Mouse (Mus musculus) G1E-ER4 (cell line): ENCODE measurements at regions not wholly inside any gene's neighbourhood (a gene's known extent, or its start where the extent isn't known, plus 50 kb on each side); places are given as distances from the start of the nearest gene placed in this dataset.

ENCODE experiments used
- GATA1 ChIP-seq: IDR thresholded peaks from one replicate; pipeline ENCODE4 v1.8.0; 2012; ENCODE audit warnings: low read length, inconsistent platforms

DNA sequence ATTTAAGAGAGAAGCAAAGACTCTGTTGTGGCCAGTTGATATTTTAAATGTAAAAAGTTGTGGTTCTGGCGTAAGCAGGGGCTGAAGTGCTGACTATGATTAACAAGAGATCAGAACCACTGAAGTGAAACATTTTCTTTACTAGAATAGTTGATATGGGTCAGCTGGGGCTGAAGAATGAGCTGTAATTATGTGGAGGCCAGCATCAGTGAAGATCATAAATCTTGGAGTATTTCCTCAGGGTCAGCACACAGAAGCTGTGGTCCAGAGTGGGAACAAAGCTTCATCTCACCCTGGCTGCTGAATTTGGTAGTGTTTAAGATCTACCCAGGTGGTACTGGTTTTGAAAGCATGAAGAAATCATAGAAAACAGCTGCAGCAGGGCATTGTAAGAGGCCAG is 583.4 kb upstream of the Zeb2 start:
- TF ChIP-seq GATA1: no peak

- TF ChIP-seq GATA1: no peak
Measured at GRCm38 (mm10) chr2:45693291-45694020, 576.3 kb upstream of the Zeb2 start.

DNA sequence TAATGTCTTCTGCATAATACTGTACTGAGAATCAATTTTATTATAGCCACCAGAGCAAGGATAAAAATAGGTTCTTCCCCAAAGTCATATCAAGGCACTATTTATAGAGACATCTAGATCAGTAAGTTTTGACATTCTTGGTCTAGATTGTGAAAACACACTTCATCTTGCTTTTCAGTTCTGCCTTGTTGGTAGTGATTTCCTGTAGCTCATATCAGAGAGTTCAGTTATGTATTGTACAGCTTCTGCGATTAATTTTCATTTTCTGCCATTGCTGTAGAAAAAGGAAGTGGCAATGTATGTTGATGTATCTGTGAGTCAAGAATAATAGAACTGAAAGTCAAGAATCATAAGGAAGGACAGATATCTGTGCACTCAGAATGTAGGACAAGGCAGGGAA is 575.6 kb upstream of the Zeb2 start:
- TF ChIP-seq GATA1: no peak

GRCm38 (mm10) chr2:45688996-45689395 is 571.8 kb upstream of the Zeb2 start:
- TF ChIP-seq GATA1: no peak

GRCm38 (mm10) chr2:45681251-45681650 is 564.1 kb upstream of the Zeb2 start:
- no peak for TF ChIP-seq GATA1

- TF ChIP-seq GATA1: no peak
Measured at GRCm38 (mm10) chr2:45679101-45679895, 562.1 kb upstream of the Zeb2 start.

DNA sequence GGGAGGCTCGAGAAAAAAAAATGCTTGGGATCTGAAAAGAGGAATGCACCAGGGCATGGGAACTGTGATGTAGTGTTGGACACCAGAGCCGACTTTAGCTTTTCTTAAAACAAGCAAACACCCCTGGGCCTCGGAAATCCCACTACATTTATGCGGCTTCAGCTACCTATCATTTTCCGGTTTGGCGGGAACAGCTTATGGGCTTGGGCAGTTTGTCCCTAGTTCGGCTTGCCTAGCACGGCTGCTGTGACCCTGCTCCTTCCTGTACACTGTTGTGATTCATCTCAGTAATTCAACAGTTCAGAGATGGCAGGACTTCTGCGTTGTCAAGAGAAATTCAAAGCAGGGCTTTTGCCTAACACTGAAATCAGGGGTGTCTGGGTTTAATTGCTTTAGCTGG is 561.5 kb upstream of the Zeb2 start:
- no peak for TF ChIP-seq GATA1

GRCm38 (mm10) chr2:45675776-45676175 is 558.6 kb upstream of the Zeb2 start:
- no peak for TF ChIP-seq GATA1

- no peak for TF ChIP-seq GATA1
Measured at GRCm38 (mm10) chr2:45656011-45656410, 538.8 kb upstream of the Zeb2 start.

GRCm38 (mm10) chr2:45654693-45655092 is 537.5 kb upstream of the Zeb2 start:
- no peak for TF ChIP-seq GATA1

- TF ChIP-seq GATA1: no peak
Measured at GRCm38 (mm10) chr2:45652977-45653376, 535.8 kb upstream of the Zeb2 start.

GRCm38 (mm10) chr2:45650271-45650985 is 533.2 kb upstream of the Zeb2 start:
- no peak for TF ChIP-seq GATA1

DNA sequence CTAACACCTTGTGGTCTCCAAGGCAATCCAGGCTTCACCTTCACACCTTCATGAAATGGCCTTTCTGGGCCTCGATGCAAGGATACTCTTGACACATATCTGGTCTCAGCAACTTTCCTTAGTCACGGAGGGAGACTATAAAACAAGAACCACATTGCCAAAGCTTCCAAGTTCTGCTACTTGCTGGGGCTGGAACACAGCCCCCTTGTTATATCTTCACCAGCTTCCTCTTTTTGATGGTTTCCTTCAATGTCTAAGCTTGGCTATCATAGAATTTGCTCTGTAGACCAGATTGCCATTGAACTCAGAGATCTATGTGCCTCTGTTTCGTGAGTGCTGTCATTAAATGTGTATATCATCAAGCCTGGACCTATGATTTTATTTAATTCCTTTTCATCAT is 530.7 kb upstream of the Zeb2 start:
- no peak for TF ChIP-seq GATA1

- no peak for TF ChIP-seq GATA1
Measured at GRCm38 (mm10) chr2:45630081-45630480, 512.9 kb upstream of the Zeb2 start.

- no peak for TF ChIP-seq GATA1
Measured at GRCm38 (mm10) chr2:45629616-45630015, 512.4 kb upstream of the Zeb2 start.

DNA sequence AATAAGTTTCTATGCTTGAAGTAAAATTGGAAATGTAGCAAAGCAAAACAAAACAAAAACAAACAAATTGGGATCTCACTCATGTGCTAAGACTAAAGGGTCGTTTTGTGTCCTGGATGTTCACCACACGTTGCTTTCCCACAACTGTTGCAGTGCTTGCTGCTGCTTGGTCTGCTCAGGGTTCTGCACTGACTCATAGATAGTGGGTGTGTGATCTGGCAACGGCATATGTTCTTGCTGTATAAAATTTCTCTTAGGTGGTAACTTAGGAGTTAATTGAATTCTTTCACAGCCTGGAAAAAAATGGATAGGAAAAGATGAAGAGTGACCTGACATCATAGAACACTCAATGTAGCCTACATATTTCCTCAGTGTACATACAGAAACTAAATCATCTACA is 505.9 kb upstream of the Zeb2 start:
- no peak for TF ChIP-seq GATA1

DNA sequence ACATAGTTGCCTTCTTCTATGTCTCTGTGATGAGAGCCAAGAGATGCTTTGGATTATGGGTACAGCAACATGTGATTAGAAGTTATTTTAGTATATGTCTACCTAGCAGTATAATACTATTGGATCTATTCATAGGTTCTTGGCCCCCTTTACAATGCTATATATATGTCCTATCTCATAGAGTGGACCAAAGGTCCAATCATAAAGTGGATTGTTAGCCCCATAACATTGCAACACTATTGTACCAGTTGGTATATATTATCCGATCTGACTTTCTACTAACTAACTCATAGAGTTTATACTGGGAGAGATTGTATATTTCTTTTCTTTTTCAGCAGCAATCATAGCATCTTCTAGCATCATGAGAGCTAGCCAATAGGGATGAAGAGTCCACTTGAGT is 491.7 kb upstream of the Zeb2 start:
- TF ChIP-seq GATA1: no peak

DNA sequence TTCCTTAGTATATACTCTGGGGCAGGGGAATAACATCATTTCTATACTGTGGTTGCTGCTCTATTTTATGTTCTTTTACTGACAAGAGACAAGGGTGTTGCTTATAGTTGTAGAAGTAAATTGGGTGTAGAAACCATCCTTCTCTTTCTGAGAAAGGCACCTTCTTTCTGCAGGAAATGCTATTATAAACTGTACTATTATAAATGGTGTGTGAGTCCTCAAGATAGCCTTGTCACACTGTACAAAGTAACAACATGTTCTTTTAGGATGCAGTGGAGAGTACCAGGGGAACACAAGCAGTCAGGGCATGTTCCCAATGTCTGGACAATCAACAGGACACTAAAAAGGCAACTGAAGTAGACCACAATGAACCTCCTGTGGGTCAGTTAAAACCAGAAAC is 490.2 kb upstream of the Zeb2 start:
- no peak for TF ChIP-seq GATA1
